Mouse (Mus musculus) heart, adult 9 months (tissue): ENCODE data around the gene Lrch1.

Experiments
- DNase-seq, 2 experiments: peaks; one replicate each; pipeline ENCODE4 v3.0.0; 2022; ENCODE audit warnings: low spot score in 2 of 2

The Lrch1 gene

DNA sequence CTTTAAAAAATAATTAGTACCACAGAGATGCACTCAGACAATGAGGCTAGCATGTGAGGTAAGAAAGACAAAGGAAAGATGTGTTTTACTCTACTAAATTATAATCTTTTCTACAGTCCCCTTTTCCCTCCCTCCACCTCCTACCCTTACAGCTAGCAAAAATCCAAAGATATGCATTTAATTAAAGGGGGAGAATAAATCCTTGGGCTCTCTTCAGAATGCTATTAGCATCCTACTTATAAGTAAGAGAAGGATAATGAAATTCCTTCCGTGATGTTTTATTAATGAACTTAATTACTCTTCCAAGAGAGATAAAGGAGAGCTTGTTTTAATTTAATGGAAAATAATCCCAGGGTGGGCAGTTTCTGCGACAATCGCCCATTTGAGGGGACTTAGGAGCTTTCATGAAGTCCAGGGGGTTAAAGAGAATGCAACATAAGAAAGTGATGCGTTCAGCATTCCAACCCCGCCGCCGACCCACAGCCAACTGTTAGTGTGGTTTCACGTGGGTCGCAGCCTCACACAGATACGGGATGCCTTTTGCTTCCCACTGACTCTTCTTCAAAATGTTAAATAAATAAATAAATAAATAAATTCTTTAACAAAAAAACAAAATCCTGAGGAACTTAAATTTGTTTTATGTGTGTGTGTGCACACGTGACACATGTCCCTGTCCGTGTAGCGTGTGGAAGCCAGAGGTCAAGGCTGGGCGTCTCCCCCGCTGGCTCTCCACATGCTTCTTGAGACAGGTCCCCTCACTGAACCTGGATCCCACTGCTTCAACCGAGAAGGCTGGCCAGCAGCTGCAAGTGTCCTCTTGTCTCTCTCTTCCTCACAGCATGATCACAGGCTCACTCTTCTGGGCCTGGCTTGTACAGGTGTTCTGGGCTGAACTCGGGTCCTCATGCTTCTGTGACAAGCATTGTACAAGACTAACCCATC is 132.6 kb downstream of the Lrch1 start:
- DNase-seq: no peak

- no peak for DNase-seq
Measured at GRCm38 (mm10) chr14:74811617-74812016, 136.1 kb downstream of the Lrch1 start.

DNA sequence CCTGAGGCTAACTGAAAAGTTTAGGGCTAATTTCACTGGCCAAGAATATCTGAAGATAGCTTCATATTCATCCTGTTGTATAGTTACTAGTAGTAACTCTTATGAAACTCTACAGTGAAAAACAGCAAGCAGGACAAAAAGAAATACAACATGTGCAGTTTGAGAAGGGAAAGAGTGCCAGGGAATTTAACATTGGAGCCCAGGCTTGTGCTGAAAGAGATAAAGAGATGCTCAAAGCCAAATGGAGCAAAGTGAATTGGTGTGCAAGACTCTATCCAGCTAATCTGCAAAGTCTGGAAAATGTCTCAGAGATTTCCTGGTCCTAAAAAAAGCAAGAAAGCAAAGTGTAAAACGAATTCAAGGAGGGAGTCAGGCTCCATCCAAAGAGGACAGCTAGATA is 145.7 kb downstream of the Lrch1 start:
- peak; percentile 19 to 29 for DNase-seq

GRCm38 (mm10) chr14:74798063-74798890 is 149.4 kb downstream of the Lrch1 start:
- DNase-seq: no peak

DNA sequence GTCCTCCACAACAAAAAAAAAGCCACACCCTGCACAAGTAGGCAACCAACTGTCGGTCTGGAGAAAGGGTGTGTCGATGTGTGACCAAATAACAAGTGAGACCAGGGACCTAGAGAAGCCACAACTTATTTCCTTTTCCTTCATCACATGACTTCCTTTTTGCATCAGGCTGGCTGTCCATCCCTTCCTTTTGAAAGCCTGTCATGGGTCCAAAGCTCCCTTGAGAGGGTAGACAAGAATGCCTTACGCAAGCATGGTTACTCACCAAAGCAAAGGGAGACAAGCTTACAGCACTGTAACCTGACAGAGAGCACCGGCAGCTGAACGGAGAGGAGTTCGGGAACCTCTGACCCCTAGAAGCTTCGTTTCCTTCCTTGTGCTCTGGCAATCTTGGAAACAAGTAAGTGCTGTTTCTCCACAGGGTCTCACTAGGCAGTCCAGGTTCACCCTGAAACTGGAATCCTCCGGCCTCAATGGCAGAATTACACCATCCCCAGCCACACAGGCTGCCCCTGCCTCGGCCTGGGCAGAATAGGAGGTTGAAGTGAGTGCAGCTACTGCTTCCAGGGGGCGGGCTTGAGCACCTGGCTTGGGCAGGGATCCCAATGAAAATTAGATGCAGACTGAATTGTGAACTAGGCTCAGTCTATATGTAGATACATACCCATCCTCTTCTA is 150.2 kb downstream of the Lrch1 start:
- no peak for DNase-seq

GRCm38 (mm10) chr14:74794931-74795330 is 152.7 kb downstream of the Lrch1 start:
- peak; percentile 20 to 23 for DNase-seq

- no peak for DNase-seq
Measured at GRCm38 (mm10) chr14:74792793-74793192, 154.9 kb downstream of the Lrch1 start.

- no peak for DNase-seq
Measured at GRCm38 (mm10) chr14:74790535-74790934, 157.1 kb downstream of the Lrch1 start.

DNA sequence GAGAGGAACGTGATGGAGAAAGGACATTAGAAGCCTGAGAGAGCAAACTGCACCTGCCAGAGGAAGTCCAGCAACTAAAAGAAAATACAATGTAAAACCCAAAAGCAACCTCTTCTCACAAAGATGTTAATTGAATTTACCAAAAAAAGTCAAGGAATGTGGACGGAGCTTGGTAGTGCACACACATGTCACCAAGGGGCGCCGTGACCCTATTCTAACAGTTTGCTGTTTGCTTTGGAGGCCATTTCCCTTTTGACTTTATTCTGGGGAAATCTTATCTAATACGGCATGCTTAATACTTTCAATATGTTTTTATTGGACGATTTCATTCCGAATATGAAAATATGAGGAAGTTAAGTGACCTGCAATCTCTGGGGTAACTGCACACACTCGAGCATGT is 158.9 kb downstream of the Lrch1 start:
- peak in 1 of 2 experiments; percentile 12 for DNase-seq

GRCm38 (mm10) chr14:74787717-74788116 is 160.0 kb downstream of the Lrch1 start:
- no peak for DNase-seq

GRCm38 (mm10) chr14:74784243-74784934 is 163.3 kb downstream of the Lrch1 start:
- peak in 1 of 2 experiments; percentile 13 for DNase-seq

DNA sequence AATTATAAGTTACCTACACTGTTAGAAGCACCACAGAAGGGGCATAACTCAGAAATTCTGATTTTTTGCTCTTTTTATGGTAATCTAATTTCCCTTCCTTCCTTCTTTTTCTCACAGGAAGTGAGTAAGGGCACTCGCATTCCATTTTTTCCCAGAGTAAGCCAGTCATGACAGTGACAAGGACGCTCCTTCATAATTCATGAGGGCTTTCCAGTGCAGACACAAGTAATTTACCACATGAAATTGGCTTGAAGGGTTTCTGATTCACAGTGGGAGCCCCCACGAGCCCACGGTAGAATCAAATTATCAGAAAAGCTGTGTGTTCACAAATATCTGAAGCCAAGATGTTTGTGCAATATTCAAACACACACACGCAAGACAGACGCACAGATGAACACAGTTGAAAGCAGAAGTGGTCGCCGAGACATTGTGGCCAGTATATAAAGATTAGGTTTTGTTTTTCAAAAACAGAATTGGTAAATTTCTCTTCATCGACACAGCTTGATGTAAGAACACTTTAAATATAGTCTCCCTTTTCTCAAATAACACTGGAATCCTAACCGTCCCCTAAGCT is 173.5 kb downstream of the Lrch1 start:
- DNase-seq: no peak

- no peak for DNase-seq
Measured at GRCm38 (mm10) chr14:74767892-74768291, 179.8 kb downstream of the Lrch1 start.

DNA sequence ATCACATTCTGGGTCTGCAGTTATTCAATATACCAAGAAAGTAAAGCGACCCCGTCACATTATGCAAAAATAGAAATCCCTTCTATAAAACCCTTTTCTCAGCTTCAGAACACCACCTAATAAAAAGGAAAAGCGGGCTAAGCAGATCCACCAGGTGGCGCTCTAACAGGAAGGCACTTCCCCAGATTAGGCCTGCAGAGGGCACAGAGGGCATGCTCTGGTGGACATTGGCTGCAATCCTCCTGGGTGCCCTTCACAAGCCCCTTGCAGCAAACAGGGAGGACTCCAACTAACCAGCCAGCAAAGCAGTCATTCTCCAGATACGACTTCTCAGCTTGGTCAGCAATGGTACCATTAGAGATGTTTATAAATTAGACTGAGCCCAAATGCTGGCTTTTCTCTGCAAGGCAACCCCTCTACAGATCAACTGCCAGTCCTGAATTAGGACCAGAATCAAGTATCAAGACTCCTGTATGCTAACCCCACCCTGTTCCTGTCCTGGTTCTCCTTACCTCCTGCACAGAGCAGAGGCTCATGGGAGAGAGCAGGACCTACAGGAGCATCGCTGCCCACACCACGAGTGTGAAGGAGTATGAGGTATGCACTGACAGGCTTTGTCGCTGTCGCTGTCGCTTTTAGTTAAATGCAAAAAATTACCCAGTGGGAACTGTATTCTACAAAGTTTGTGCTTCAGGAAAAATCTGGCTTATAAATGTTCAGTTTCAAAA is 183.3 kb downstream of the Lrch1 start:
- DNase-seq: peak; percentile 35 to 69

GRCm38 (mm10) chr14:74736850-74737249 is 210.8 kb downstream of the Lrch1 start:
- no peak for DNase-seq

DNA sequence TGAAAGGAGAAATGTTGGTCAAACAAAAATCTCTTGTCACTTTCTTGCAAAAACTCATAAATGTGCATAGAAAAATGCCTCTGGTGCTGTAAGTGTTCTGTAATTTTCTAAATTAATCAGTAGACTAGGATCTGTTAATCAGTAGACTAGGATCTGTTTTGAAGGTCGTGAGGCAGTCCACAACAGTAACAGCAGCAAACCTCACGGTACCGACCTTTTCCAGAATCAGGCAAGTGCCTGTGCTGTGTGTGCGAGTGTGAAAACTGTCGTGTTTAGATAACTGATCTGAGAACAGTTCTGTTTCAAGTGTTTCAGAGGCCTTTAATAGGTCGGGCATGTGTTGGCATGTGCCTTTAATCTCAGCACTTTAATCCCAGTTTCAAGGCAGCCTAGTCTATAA is 212.2 kb downstream of the Lrch1 start:
- no peak for DNase-seq

GRCm38 (mm10) chr14:74733397-74733796 is 214.3 kb downstream of the Lrch1 start:
- no peak for DNase-seq

DNA sequence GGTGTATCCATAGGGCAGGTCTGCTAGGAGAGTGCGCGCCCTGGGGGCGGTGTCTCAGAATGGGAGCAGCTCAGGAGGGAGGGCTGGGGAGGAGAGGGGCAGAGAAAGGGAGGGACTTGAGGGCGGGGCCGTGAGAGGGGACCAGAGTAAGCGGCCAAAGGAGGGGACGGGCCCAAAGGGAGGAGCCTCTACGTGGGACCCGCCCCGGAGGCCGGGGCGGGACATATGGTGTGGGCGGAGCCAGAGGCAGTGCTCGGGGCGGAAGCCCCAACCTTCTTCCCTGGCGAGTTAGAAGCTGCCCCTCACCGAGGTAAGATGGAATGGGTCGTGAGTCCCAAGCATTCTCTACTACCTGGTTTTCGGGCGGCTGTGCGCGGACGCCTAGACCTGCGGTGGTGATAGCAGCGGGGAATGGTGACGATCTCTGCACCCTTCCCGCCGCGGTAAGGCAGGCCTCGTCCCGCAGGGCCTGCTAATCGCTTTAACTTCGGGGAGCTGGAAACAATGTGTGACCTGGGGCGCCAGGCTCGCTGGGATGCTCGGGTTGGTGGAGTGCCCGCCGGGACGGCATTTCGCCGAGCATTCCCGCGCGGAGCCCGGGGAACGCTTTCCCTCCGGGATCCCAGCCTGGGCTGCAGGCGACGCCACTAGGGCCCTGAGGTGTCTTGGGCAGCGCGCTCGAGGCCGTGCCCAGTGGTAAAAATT is 215.4 kb downstream of the Lrch1 start, which contains the start of gene Esd:
Esd (plus strand) TSS at position 219 of the 705 bp plus-strand sequence.
- DNase-seq: peak; percentile 93 to 94

- no peak for DNase-seq
Measured at GRCm38 (mm10) chr14:74731221-74732078, 216.2 kb downstream of the Lrch1 start.
